Mouse (Mus musculus): ENCODE measurements at regions not wholly inside any gene's neighbourhood (a gene's known extent, or its start where the extent isn't known, plus 50 kb on each side); places are given as distances from the start of the nearest gene placed in this dataset.

DNA sequence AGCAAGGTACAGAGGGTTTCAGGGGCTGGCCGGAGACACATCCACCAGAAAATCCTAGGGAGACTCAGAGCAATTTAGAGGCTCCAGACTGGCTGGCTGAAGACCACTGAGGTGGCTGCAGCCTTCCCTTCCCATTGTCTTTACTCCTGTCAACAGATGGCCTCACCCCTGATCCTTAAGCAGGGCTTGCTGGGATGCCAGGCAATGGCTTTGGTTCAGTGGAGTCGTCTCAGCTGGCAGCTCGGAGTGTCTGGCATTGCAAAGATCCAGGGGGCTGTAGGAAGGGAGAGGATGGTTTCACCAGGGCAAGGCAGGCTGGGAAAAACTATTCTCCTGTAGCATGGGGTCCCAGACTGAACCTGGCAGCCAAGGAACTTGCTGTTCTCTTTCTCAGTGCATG lies 395.8 kb downstream of the Tshz3 start:
- DNase-seq (ENCODE audit: low read depth) = no peak

DNA sequence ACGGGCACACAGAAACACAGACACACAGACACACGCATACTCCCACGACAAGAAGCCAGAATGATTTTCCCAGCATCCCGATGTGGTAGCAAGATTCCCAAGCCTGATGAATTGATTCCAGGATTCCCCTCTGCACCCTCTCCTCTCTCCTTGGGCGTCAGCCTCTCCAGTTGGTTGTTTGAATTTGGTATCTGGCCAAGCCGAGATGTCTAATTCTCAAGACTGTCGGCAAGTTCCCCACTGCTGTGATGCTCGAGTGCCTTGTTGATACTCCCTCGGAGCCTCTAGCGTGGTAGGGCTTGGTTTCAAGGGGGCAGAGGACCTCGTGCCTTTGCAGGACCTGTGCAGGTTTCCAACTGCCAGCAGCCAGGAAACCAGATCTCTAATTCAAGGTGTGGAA lies 397.9 kb downstream of the Tshz3 start:
- DNase-seq (ENCODE audit: low read depth) = no peak

DNA sequence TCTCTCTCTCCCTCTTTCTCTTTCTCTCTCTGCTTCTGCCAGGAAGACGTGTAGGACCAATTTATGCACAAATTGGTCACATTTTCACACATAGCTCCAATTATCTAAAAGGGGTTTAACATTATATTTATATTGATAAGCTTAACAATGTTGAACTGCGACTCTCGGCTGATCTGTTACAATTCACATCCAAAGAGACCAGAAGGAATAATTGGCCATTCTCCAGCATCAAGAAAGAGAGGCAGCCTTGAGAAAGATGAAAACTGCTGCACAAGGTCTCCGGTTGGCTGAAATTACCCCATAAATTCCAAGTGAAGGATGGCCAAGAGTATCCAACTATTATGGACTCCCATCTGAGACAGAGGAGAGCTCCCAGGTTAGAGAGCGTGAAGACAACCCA lies 398.4 kb downstream of the Tshz3 start:
- DNase-seq (ENCODE audit: low read depth) = no peak

DNA sequence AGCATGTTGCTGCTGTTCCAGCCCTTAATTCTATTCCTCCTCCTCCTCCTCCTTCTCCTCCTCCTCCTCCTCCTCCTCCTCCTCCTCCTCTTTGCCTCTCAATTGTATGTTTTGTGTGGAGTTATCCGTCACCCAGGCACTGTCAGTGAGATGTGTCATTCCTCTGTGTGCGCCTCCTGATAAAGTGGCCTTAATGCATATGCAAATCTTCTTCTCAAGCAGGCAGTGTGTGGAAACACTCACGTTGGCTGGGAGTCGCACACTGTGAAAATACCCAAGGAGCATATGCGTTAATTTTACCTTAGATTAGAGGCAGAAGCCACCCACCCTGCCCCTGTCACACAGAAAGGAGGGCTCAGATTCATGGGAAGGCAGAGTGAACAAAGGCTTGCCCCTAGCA lies 401.0 kb downstream of the Tshz3 start:
- peak; percentile 7 for DNase-seq (ENCODE audit: low read depth)

DNA sequence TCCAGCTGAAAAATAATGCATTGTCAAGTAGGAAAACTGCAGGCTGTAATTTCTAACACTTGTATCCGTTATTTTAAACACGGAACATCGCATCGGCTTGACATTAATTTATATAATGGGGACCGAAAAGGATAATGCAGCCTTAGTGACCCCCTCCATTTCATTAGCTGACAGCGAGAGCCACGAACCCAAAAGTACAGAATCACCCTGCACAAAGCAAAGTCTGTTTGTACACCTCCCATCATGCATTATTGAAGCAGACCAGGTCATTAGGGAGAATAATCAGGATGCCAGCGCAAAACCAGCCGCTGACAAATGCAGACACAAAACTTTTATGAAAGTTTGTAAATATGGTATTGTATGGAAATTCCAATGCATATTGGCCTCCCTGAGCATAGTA lies 406.8 kb downstream of the Tshz3 start:
- no peak for DNase-seq (ENCODE audit: low read depth)

DNA sequence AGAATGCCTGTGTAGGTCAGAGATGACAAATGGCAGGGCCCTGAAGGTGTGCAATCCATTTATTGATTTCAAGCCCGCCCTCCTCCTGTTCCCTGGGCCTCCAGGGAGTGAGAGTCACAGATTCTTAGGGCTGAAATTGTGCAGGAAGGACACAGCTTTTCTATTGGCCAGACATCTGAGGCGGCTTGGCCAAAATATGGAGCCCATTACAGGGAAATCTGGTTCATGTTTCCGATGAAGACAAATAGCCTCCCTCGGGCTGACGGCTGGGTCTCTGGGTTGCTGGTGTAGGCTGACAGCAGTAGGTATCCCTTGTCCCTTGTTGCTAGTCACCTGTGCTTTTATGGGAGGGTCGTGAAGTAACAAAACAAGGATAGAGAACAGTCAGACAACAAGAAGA lies 413.2 kb downstream of the Tshz3 start:
- no peak for DNase-seq (ENCODE audit: low read depth)

DNA sequence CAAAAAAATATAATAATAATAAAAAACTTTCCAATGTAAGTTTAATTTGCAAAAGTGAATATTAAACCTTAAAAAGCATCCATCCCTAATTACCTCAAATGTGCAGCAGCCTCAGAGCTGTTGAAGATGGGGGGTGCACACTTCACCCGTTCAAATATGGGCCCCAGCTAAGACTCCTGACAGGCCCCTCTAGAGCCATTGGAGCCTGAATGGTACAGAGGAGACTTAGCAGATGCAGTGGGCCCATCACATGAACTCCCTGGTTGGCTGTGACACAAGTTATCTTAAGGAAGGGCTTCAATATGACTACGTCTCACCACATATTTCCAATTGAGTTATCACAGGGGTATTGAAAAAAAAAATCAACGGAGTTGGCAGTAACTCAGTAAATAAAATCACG lies 422.9 kb downstream of the Tshz3 start:
- no peak for DNase-seq (ENCODE audit: low read depth)

DNA sequence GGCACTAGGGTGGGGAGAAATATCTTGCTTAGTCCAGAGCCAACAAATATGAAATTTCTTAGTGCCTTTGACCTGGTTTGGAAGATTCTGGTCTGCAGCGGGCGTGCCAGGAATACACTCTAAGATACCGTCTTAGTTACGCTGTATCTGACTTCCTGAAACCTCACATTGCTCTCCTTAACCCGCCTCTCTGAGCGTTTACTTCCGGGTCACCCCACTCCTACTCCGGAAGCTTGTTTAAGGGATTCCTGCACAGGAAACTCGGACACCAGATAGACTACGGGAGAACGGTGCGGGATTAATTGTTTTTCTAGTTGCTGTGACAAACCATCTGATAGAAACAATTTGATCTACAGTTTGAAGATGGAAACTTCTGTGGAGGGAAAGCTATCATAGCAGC lies 442.3 kb downstream of the Tshz3 start:
- no peak for DNase-seq (ENCODE audit: low read depth)

DNA sequence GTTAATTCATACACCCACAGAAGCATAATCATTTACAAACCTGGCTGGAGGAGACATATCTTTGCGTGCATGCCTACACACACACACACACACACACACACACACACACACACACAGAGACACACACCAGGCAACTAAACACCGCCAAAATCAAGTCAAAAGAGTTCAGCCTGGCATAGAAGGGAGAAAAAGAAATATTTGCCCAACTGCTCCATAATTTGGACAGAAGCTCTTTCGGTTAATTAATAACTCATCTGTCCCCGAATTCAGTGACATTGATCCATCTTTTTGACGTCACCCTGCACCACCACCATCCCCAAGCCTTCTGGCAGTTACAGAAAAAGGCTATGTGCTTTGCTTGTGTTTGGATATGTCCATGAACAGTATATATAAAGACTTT lies 444.9 kb downstream of the Tshz3 start:
- no peak for DNase-seq (ENCODE audit: low read depth)

DNA sequence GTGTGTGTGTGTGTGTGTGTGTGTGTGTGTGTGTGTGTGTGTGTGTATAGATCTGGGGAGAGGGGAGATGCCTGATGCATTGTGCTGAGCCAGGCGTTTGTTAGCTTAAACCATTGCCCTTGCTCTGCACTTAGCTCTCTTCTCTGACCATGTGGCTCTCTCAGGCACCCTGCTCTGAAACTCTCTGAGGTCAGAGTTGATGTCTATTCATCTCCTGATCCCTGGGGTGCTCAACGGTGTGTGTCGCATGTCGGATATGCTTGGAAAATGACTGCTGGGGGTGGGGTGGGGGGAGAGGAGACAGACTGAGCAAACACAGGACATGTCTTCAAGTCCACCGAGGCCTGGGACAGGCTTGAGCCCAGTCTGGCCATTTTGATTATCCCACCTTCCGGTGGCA lies 446.4 kb downstream of the Tshz3 start:
- no peak for DNase-seq (ENCODE audit: low read depth)

DNA sequence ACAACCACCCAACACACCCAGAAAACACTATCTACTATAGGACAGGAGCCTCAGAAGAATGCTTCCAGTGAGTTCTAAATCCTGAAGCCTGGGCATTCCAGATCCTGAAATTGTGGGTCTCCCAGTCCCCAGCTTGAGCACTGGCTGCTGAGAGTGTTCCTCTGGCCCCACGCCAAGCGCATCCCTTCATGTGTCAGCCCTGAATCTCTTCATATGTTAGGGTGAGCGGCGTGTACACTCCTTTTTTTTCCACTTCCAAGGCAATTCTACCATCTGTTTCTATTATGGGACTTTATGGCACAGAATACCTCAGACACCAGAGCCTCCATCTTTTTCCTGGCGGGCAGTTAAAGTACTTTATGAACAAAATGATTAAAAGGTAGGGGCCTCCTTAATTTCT lies 451.8 kb downstream of the Tshz3 start:
- DNase-seq (ENCODE audit: low read depth) = no peak

DNA sequence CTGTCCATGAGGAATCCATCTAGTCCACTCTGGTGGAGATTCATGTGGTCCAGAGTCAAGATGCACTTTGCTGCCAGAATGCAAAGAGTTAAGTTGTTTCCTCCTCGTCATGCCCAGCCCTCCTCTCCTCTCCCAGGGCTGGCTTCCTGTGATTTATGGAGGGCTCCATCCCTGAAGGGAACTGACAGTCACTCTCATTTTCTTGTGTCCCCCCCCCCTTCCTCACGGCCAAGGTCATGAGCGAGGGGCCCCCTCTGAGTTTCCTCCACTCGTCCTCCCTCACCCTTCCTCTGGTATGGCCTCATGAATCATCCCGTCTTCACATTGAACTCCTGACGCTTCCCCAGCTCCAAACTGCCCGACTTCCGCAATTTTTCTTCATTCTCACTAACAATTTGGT lies 461.9 kb downstream of the Tshz3 start:
- no peak for DNase-seq (ENCODE audit: low read depth)

DNA sequence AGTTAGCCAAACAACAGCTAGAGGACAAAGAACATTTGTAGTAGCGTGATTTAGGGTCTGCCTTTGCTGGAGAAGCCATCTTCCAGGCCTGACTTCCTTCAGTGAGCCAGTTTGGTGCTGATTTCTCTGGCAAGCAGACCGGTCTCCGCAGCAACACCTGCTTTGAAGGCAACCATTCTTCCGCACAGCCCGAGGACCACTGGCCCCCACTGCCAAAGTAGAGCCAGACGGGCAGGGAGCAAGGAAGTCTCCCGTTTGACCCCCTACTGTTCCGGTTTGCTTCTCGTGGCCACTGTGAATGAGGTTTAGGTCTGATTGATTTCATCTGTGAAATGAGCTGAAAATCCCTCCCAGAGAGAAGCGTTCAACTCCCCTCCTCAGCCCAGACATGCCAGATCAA lies 471.0 kb downstream of the Tshz3 start:
- no peak for DNase-seq (ENCODE audit: low read depth)

DNA sequence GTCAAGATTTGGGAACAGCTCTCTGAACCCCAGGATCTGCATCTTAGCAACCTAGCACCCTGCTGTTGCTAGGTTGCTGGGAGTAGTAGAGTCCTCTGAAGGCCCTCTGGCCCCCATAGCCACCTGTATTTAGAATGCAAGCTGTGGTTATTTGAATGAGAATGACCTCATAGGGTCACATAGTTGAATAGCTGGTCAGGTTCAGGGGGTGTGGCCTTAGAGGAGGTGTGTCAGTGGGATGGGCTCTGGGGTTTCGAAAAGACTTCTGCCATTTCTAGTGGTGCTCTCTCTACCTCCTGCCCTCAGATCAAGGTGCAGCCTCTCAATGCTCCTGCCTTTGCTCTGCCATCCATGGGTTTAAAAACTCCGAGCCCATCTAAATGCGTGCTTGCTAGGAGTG lies 477.8 kb downstream of the Tshz3 start:
- no peak for DNase-seq (ENCODE audit: low read depth)

DNA sequence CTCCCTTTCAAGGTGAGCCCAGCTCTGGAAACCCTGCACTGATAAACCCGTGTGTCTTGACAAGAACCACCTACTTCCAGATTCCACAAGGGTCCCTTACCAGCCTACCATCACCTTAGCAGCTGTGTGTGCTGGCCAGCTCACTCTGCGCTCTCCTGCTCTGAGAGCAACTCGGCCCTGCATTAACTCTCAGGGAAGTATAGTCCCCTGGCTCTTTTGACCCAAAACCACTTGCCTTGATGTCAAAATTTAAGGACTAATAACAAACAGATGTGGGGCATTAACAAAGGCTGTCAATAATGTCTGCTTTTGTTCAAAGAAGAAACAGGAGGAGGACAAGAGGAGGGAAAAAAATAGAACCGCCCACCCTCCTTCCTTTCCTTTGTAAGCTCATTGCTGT lies 480.3 kb downstream of the Tshz3 start:
- no peak for DNase-seq (ENCODE audit: low read depth)

DNA sequence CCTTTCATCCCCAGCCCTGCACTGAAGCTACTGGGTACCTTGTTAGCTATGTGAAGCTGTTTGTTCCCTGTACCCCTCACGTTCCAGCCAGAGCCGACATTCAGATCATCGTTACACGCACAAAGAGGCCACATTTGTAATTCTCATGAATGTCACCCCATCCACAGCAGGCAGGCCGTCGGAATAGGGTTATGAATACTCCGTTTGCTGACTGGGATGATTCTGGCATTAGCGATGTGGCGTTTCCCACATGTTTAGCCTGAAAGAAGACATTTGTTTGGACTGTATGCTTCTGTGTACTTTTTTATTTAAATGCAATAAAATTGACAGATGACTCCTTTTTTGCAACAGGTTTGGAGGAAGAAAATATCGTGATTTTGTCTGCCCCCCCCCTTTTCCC lies 482.0 kb downstream of the Tshz3 start:
- no peak for DNase-seq (ENCODE audit: low read depth)

DNA sequence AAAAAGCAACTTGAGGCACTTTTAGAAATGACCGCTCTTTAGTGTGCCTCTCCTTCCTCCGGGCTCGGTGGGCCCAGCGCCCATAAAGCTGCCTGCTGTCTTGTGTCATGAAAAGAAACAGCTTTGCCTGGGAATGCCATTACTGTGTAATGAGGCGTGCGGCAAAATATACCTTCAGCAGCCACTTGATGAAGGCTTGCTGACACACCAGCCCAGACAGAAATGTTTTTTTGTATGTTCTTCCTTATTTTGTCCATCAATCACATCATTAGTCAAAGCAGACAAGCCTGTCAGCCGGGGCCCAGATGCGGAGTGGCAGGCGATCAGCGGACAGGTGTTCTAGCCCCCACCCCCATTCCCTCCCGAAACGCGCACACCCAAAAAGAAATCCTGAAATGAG lies 482.5 kb downstream of the Tshz3 start:
- DNase-seq (ENCODE audit: low read depth) = no peak

DNA sequence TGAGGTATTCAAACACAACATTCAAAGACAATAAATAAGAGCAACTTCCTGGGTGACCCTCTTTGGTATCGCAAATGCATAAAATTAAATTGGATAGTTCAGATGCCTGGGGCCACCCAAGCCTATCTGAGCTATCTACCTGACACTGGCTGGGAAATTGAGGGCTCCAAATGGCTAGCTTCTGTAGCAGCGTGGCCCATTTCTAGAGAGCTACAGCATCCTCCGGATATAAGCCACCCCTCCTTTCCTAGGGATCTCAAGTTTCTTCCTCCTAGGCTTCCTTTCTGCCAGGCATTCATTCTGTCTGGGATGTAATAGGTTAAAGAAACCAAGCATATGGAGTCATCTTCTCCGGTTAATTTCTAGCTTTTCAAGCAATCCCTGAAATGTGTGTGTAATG lies 483.2 kb downstream of the Tshz3 start:
- no peak for DNase-seq (ENCODE audit: low read depth)

DNA sequence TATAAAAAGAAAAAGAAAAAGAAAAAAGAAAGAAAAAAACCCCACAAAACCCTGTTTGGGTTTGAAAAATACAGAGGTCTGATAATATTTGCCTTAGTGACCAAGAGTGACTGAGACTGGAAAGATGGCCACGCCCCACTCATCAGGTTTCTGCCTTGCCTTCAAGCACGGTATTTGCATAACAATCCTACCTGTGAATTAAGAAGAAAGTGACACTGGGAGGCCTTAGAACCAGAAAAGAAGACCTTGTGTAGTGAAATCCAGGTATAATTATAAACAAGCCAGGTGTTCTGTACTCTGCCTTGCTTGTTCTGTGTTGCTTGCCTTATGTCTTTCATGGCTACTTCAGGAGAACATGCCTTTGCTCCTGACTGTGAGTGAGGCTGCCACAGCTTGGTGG lies 494.6 kb downstream of the Tshz3 start:
- DNase-seq (ENCODE audit: low read depth) = no peak

DNA sequence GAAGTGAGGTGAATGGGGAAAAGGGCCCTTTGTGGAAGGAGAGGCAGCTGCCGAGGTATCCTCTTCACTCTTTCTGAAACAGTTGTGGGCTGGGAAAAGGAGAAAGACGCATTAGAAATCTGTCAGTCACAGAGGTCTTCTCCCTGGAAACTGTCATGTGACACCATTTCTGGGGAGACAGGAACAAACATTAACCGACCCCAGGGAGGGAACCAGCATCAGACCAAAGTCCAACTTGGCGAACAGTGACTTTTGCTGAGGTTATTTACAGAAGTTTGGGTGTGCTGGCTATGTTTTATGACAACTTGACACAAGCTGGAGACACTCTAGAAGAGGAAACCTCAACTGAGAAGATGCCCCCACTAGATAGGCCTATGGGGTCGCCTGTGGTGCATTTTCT lies 506.9 kb downstream of the Tshz3 start:
- no peak for DNase-seq (ENCODE audit: low read depth)

DNA sequence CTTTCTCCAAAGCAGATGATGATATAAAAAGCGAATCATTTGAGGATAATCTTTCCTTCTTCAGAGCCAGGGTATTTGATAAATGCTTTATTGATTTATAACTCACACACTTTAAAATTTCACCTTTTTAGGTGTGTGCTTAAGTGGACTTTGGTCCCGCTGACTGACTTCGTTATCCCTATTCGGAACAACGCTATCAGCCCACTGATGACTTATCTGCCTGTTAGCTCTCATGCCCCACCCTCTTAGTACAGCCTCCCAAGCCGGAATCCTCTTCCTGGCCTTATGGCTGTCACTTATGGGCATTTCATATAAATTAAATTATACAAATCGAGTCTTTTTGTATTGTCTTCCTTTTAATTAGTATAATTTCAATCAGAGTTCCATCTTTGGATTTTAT lies 510.4 kb downstream of the Tshz3 start:
- no peak for DNase-seq (ENCODE audit: low read depth)

DNA sequence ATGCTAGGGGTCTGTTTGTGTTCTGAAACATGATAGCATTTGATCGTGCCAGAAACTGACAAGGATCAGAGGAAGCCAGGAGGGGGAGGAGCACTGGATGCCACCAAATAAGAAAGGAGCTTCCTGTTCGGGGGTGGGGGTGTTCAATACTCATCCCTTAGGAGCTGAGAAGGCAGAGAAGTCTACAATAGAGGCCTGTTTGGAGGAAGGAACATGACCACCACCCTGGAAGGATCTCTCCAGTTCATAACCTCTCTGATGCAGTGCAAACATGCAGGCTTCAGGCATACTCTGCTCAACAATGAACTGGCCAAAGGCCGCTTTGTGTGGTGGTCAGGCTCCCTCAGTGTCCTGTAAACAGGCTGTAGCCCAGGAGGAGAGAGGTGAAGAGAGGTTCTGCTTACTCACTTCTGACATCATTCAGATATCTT lies 515.8 kb downstream of the Tshz3 start:
- DNase-seq (ENCODE audit: low read depth) = no peak

DNA sequence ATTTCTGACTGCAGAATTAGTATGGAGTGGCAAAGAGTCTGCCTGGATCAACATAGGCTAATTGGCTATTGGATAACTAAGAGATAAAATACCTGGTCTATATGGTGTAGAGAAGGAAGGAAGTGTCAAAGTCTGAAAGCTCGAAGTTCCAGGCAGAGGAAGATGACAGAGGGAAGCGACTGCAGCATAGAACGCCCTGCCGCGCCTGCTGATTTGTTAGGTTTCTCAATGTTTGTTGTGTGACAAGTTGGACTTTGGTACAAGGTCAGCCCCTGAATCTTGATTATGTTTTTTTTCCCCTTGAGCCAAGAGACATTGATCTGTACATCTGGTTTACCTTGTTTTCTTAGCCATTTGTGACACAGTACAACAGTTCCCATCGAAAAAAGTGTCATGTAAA lies 517.6 kb downstream of the Tshz3 start:
- DNase-seq (ENCODE audit: low read depth) = no peak

DNA sequence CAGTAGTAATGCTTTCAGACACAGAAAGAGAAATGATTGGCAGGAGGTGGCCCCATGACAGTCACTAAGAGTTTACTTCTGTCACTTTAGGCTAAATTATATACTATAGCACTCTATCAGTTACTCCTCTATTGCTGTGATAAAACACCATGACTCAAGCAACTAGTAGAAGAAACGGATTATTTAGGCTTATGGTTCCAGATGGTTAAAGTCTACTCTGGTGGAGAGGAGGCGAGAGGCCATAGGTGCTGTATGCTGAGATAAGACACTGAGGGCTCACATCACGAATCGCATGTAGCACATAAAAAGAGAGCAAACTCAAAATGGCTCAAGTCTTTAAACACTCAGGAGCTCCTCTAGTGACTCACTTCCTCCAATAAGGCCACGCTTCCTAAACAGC lies 522.6 kb downstream of the Tshz3 start:
- DNase-seq (ENCODE audit: low read depth) = no peak

DNA sequence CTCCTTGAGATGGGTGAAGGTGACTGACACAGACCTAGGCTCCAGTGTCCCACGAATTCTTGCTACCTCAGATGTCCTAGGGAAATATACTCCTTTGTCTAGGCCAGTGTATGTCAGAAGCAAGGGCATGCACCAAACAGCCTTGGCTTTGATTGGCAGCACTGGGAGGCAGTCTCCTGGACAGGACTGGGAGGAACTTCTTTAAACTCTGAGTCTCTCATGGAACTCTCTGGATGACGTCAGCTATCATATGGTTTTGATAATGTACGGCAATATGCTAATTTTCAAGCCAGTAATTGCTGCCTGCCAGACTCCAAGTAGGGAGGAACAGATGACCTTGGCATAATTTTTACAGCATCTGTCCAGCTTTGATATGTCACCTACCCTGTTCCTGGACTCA lies 528.5 kb downstream of the Tshz3 start:
- DNase-seq (ENCODE audit: low read depth) = no peak

Measured in c-Kit-positive CD71-negative TER-119-negative erythroid progenitor cells, embryonic 14.5 days (primary cell).